Mouse (Mus musculus) urinary bladder, postnatal 0 days (tissue): ENCODE results near the gene Lss. TPM values are rescaled to one million over a fixed set of nuclear protein-coding genes. Genes with fewer than 3 reads are reported as not detected.

Source experiments
- polyA plus RNA-seq: library from polyadenylated mRNA; unstranded; fragments of >200 nt; fragmentation: Nextera tagmentation; extraction: Ambion mirVana; gene quantifications from 2 replicates; pipeline ENCODE4 v1.2.1, GENCODE M21; 2015

The Lss gene
- polyA plus RNA-seq: 27.7 and 57.3 TPM in 2 replicates

GRCm38 (mm10) chr10:76531375-76531774 is at the start of gene Lss:
TSS of gene Lss (plus strand) at chr10:76531588.

GRCm38 (mm10) chr10:76561972-76562371 is 30.6 kb downstream of the Lss start, which contains the start of gene Spatc1l:
TSS of gene Spatc1l (plus strand) at chr10:76562272.

GRCm38 (mm10) chr10:76575374-76575773 is 44.0 kb downstream of the Lss start, which contains the start of gene Ftcd:
TSS of gene Ftcd (plus strand) at chr10:76575648.

Other genes starting within 250 kb of the Lss start
- gene Dip2a, start 186.3 kb upstream of the Lss start, polyA plus RNA-seq: 7.4 TPM in 2 replicates
- gene AC141477.1, start 91.1 kb upstream of the Lss start, polyA plus RNA-seq: not detected in 2 replicates
- gene Pcnt, start 88.8 kb upstream of the Lss start, polyA plus RNA-seq: 3.7 and 5.2 TPM in 2 replicates
- not detected in 2 replicates for gene 2610028H24Rik, start 82.5 kb upstream of the Lss start, polyA plus RNA-seq
- gene Mcm3ap, start 62.7 kb upstream of the Lss start, polyA plus RNA-seq: 24.9 and 27.8 TPM in 2 replicates
- 3.1 and 3.4 TPM in 2 replicates for gene Ybey, start 62.5 kb upstream of the Lss start, polyA plus RNA-seq
- not detected in 2 replicates for gene Spatc1l, start 30.7 kb downstream of the Lss start, polyA plus RNA-seq
- 0.28 and 0.54 TPM in 2 replicates for gene Ftcd, start 44.1 kb downstream of the Lss start, polyA plus RNA-seq
- gene Col6a2, start 92.0 kb downstream of the Lss start, polyA plus RNA-seq: 347 and 388 TPM in 2 replicates
- 458 and 470 TPM in 2 replicates for gene Col6a1, start 194.6 kb downstream of the Lss start, polyA plus RNA-seq